Mouse (Mus musculus): ENCODE data around the gene Prmt1. TPM values are rescaled to one million over a fixed set of nuclear protein-coding genes. Genes with fewer than 3 reads are reported as not detected.
A peak's percentile ranks its signal among the peaks of the same experiment; 100 is the strongest.

Prmt1 gene
- total RNA-seq, 2 experiments from 2014 or later = 160 to 171 TPM

GRCm38 (mm10) chr7:45013366-45014095 is 27.2 kb upstream of the Prmt1 start:
- no peak for ATAC-seq (replicated peaks; ENCODE audit: low FRiP score, low TSS enrichment, poor library complexity, severe bottlenecking)

GRCm38 (mm10) chr7:45012824-45013223 is 26.5 kb upstream of the Prmt1 start:
- no peak for ATAC-seq (replicated peaks; ENCODE audit: low FRiP score, low TSS enrichment, poor library complexity, severe bottlenecking)

- no peak for ATAC-seq (replicated peaks; ENCODE audit: low FRiP score, low TSS enrichment, poor library complexity, severe bottlenecking)
Measured at GRCm38 (mm10) chr7:45012011-45012410, 25.6 kb upstream of the Prmt1 start.

GRCm38 (mm10) chr7:45008411-45008810 is 22.0 kb upstream of the Prmt1 start:
- no peak for ATAC-seq (replicated peaks; ENCODE audit: low FRiP score, low TSS enrichment, poor library complexity, severe bottlenecking)

GRCm38 (mm10) chr7:45007846-45008245 is 21.5 kb upstream of the Prmt1 start:
- no peak for ATAC-seq (replicated peaks; ENCODE audit: low FRiP score, low TSS enrichment, poor library complexity, severe bottlenecking)

GRCm38 (mm10) chr7:45007141-45007540 is 20.8 kb upstream of the Prmt1 start:
- ATAC-seq (replicated peaks; ENCODE audit: low FRiP score, low TSS enrichment, poor library complexity, severe bottlenecking) = no peak

- no peak for ATAC-seq (replicated peaks; ENCODE audit: low FRiP score, low TSS enrichment, poor library complexity, severe bottlenecking)
Measured at GRCm38 (mm10) chr7:45006503-45006902, 20.1 kb upstream of the Prmt1 start.

- no peak for ATAC-seq (replicated peaks; ENCODE audit: low FRiP score, low TSS enrichment, poor library complexity, severe bottlenecking)
Measured at GRCm38 (mm10) chr7:45005321-45005992, 19.1 kb upstream of the Prmt1 start.

- no peak for ATAC-seq (replicated peaks; ENCODE audit: low FRiP score, low TSS enrichment, poor library complexity, severe bottlenecking)
Measured at GRCm38 (mm10) chr7:45004546-45004945, 18.2 kb upstream of the Prmt1 start.

GRCm38 (mm10) chr7:45002440-45002839 is 16.1 kb upstream of the Prmt1 start:
- no peak for ATAC-seq (replicated peaks; ENCODE audit: low FRiP score, low TSS enrichment, poor library complexity, severe bottlenecking)

- no peak for ATAC-seq (replicated peaks; ENCODE audit: low FRiP score, low TSS enrichment, poor library complexity, severe bottlenecking)
Measured at GRCm38 (mm10) chr7:45000539-45001114, 14.3 kb upstream of the Prmt1 start.

- no peak for ATAC-seq (replicated peaks; ENCODE audit: low FRiP score, low TSS enrichment, poor library complexity, severe bottlenecking)
Measured at GRCm38 (mm10) chr7:44999753-45000152, 13.4 kb upstream of the Prmt1 start.

GRCm38 (mm10) chr7:44998501-44998955 is 12.2 kb upstream of the Prmt1 start, which contains the start of gene Bcl2l12:
Gene Bcl2l12, minus strand, starts transcription at chr7:44998712.
- ATAC-seq (replicated peaks; ENCODE audit: low FRiP score, low TSS enrichment, poor library complexity, severe bottlenecking) = peak; percentile 18; the same call in 1 of the 2 replicates

- ATAC-seq (replicated peaks; ENCODE audit: low FRiP score, low TSS enrichment, poor library complexity, severe bottlenecking) = no peak
Measured at GRCm38 (mm10) chr7:44997940-44998428, 11.6 kb upstream of the Prmt1 start.

GRCm38 (mm10) chr7:44997231-44997939 is 11.0 kb upstream of the Prmt1 start, which contains the start of gene Irf3:
Gene Irf3, plus strand, starts transcription at chr7:44997648.
- ATAC-seq (replicated peaks; ENCODE audit: low FRiP score, low TSS enrichment, poor library complexity, severe bottlenecking) = peak; percentile 91

- no peak for ATAC-seq (replicated peaks; ENCODE audit: low FRiP score, low TSS enrichment, poor library complexity, severe bottlenecking)
Measured at GRCm38 (mm10) chr7:44996672-44997071, 10.3 kb upstream of the Prmt1 start.

GRCm38 (mm10) chr7:44986879-44987718 is 731 bp upstream of the Prmt1 start:
- ATAC-seq (replicated peaks; ENCODE audit: low FRiP score, low TSS enrichment, poor library complexity, severe bottlenecking) = peak; percentile 22

- ATAC-seq (replicated peaks; ENCODE audit: low FRiP score, low TSS enrichment, poor library complexity, severe bottlenecking) = no peak
Measured at GRCm38 (mm10) chr7:44985595-44986191, 675 bp downstream of the Prmt1 start.

- no peak for ATAC-seq (replicated peaks; ENCODE audit: low FRiP score, low TSS enrichment, poor library complexity, severe bottlenecking)
Measured at GRCm38 (mm10) chr7:44984833-44985164, 1.6 kb downstream of the Prmt1 start.
